Mouse (Mus musculus) 3134 (cell line): ENCODE data around the gene Naa60.
A peak's percentile ranks its signal among the peaks of the same experiment; 100 is the strongest.

Source experiments
- DNase-seq: peaks from one replicate; pipeline ENCODE4 v3.0.0-alpha.2; 2011; ENCODE audit warnings: low spot score; ENCODE audit not compliant: insufficient read length; ENCODE audit errors: extremely low read depth

Gene Naa60

GRCm38 (mm10) chr16:3885065-3885670 is 13.0 kb downstream of the Naa60 start:
- no peak for DNase-seq

- no peak for DNase-seq
Observed at GRCm38 (mm10) chr16:3891621-3892295, 19.6 kb downstream of the Naa60 start.

- no peak for DNase-seq
Observed at GRCm38 (mm10) chr16:3893739-3894138, 21.6 kb downstream of the Naa60 start.

GRCm38 (mm10) chr16:3895173-3895792 is 23.1 kb downstream of the Naa60 start:
- no peak for DNase-seq

- no peak for DNase-seq
Observed at GRCm38 (mm10) chr16:3896046-3896445, 23.9 kb downstream of the Naa60 start.

DNA sequence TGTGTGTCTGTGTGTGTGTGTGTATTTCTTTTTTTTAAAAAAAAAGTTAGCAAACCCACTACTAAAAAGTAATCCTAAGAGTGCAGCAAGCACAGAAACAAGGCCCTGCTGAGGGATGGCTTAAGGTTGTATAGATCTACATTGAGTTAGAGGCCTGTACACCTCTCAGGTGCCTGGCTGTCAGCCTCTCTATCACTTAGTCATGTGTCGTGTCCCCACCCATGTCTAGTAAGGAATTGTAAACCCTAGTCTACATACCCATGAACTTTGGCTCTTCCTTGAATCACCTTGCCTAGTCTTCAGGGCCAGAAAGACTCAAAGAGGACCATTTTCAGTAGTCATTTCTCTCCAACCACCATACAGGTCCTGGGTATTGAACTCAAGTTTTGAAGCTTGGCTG is 24.4 kb downstream of the Naa60 start:
- DNase-seq = no peak

GRCm38 (mm10) chr16:3907471-3907870 is 35.3 kb downstream of the Naa60 start:
- DNase-seq = no peak

- peak; percentile 89 for DNase-seq
Observed at GRCm38 (mm10) chr16:3908537-3909111, 36.4 kb downstream of the Naa60 start, which contains the start of the genes 1700037C18Rik and Cluap1. TSS of gene 1700037C18Rik (minus strand) at chr16:3908689. TSS of gene Cluap1 (plus strand) at chr16:3908801.

DNA sequence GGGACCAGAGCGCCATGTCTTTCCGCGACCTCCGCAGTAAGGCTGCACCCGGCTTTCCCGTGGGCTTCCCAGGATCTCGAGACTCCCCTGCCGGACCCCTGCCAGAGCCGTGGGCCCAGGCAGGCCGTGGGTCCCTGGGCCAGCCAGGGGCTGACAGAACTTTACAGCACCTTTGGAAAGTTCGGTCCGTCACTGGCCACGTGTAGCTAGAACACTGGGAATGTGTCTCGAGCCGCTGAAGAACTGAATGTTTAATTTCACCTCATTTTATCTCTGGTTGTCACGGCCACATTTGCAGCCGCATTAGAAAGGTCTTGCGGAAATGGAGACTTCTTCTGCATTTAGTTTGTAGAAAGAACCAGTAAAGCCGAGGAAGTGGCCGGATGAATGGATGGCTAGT is 36.9 kb downstream of the Naa60 start:
- no peak for DNase-seq

GRCm38 (mm10) chr16:3920756-3921155 is 48.6 kb downstream of the Naa60 start:
- no peak for DNase-seq

DNA sequence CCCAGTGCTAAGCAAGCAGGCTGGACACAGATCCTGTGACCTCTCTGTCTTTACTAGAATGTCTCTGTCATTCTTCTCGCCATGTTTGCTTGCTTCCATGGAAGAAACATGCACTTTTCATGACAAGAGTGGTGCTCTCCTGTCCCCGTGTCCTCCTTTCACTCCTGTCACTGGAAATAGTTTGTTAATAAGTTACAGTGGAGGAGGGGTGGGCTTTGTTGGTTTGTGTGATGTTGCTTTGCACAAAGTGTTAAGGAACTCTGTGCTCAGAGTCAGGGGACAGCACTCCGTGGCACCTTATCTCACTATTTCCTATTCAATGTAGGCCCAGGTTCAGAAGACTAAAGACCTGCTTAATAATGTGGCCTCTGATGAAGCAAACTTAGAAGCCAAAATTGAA is 51.3 kb downstream of the Naa60 start:
- DNase-seq = no peak

DNA sequence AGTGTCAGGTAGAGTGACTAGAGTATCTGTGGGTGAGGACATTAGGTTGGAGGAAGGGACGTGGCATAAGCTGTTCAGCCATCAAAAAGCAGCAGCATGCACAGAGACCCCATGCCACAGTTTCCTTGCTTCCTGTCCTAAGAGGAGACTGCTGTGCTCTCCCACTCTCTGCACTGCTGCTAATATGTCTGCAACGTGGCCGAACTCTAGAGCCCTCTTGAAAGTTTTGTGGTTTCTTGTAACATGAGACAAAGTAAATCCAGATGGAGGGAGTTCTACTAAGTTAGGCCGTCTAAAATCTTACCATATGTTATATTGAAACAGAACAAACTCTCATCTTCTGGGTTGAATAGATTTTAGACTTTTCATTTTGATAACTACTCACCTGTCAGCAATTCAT is 51.8 kb downstream of the Naa60 start:
- DNase-seq = no peak

DNA sequence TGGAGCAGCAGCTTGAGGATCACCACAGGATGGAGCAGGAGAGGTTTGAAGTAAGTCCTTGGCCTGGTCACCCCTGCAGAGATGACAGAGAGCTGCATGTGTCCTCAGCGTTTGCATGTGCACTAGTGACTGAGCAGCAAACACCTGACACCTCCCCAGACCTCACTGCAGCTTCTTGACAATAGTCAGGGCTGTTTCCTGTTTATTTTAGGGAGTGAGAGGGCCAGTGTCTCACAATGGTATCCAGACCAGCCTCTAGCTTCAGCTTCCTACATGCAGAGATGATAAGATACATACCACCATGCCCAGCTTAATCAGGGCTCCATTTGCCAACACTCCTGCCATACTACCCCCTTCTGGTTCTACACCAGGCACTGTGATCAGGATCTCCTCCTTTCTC is 56.4 kb downstream of the Naa60 start:
- no peak for DNase-seq

DNA sequence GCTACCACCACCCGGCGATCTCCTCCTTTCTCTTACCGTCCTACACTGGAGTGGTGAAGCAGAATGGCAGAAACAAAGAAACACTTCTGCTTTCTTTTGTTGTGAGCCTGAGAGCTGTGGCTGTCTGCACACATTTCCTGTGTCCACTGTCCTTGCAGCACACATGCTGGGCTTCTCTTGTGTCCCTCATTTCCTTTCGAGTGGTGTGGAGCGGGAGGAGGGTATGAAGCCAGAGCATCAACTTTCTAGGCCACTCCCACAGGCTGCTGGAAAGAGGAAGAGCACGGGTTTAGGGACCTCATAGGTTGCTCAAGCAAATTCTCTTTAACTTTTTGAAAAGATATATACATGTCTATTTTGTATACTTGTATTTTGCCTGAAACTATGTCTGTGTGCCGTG is 57.0 kb downstream of the Naa60 start:
- DNase-seq = no peak

- DNase-seq = peak; percentile 42
Observed at GRCm38 (mm10) chr16:3933536-3933935, 61.4 kb downstream of the Naa60 start.

DNA sequence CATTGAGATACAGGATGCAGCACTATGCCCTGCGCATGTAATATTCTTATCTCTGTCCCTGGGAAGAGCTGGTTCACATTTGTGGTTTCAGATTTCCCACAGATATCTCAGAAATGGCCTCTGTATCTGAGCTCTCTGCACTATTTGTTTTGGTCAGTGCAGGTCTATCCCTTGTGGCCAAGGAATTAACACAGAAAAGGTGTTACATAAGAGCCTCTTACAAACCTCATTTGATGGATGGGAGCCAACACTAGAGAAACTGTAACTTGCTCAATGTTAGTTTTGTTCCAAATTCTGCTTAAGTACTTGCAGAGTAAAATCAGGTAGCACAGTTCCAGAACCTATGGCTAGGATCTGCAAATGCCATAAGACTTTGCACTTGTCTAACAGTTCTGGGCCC is 61.9 kb downstream of the Naa60 start:
- peak; percentile 43 for DNase-seq

DNA sequence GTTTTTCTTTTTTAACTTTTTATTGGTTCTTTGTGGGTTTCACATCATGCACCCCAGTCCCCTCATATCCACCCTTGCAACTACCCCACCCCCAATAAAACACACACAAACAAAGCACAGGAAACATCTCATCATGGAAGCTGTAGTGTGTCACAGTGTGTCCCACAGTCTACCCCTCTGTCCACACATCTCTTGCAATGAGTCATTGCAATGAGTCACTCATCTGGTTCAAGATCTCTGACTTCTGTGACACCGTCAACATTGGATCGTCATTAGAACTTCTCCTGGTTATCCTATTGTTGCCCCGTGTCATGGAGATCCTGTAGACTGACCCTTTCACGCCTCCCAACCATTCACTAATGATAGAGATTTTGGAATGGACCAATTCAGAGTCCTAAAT is 62.5 kb downstream of the Naa60 start:
- DNase-seq = no peak

GRCm38 (mm10) chr16:3951141-3951540 is 79.0 kb downstream of the Naa60 start:
- DNase-seq = no peak
